Mouse (Mus musculus) adipocyte (in vitro differentiated cells): ENCODE measurements around the gene Ms4a18.
A peak's percentile ranks its signal among the peaks of the same experiment; 100 is the strongest.

Experiments
- DNase-seq: peaks from one replicate; pipeline ENCODE4 v3.0.0-alpha.2; 2016; ENCODE audit warnings: low spot score

Gene Ms4a18

GRCm38 (mm10) chr19:11017891-11018290 is at the start of gene Ms4a18:
Gene Ms4a18, minus strand, starts transcription at chr19:11018031.
- DNase-seq = no peak

- DNase-seq = no peak
Measured at GRCm38 (mm10) chr19:11065202-11065875, 47.5 kb upstream of the Ms4a18 start.

- DNase-seq = no peak
Measured at GRCm38 (mm10) chr19:11060900-11061299, 43.1 kb upstream of the Ms4a18 start.

GRCm38 (mm10) chr19:11059967-11060366 is 42.1 kb upstream of the Ms4a18 start:
- no peak for DNase-seq

GRCm38 (mm10) chr19:11055700-11056099 is 37.9 kb upstream of the Ms4a18 start:
- DNase-seq = peak; percentile 88

GRCm38 (mm10) chr19:11053277-11053676 is 35.4 kb upstream of the Ms4a18 start:
- peak; percentile 69 for DNase-seq

GRCm38 (mm10) chr19:11052877-11053276 is 35.0 kb upstream of the Ms4a18 start:
- no peak for DNase-seq

GRCm38 (mm10) chr19:11050286-11050685 is 32.5 kb upstream of the Ms4a18 start:
- peak; percentile 53 for DNase-seq

GRCm38 (mm10) chr19:11049426-11049825 is 31.6 kb upstream of the Ms4a18 start:
- DNase-seq = no peak

GRCm38 (mm10) chr19:11048503-11048902 is 30.7 kb upstream of the Ms4a18 start:
- DNase-seq = no peak

GRCm38 (mm10) chr19:11048009-11048408 is 30.2 kb upstream of the Ms4a18 start:
- no peak for DNase-seq

GRCm38 (mm10) chr19:11044996-11045711 is 27.3 kb upstream of the Ms4a18 start:
- DNase-seq = no peak

GRCm38 (mm10) chr19:11044671-11044995 is 26.8 kb upstream of the Ms4a18 start:
- no peak for DNase-seq

- peak; percentile 55 for DNase-seq
Measured at GRCm38 (mm10) chr19:11037570-11037969, 19.7 kb upstream of the Ms4a18 start.

GRCm38 (mm10) chr19:11022382-11022781 is 4.6 kb upstream of the Ms4a18 start:
- no peak for DNase-seq

GRCm38 (mm10) chr19:11017251-11017650 is 580 bp downstream of the Ms4a18 start:
- no peak for DNase-seq

- no peak for DNase-seq
Measured at GRCm38 (mm10) chr19:11015998-11016397, 1.8 kb downstream of the Ms4a18 start.

- no peak for DNase-seq
Measured at GRCm38 (mm10) chr19:11015468-11015867, 2.4 kb downstream of the Ms4a18 start.

- no peak for DNase-seq
Measured at GRCm38 (mm10) chr19:10993150-10993549, 24.7 kb downstream of the Ms4a18 start, which contains the start of gene Ms4a15. Gene Ms4a15, minus strand, starts transcription at chr19:10993250.

GRCm38 (mm10) chr19:10991911-10992310 is 25.9 kb downstream of the Ms4a18 start:
- no peak for DNase-seq

- no peak for DNase-seq
Measured at GRCm38 (mm10) chr19:10990751-10991150, 27.1 kb downstream of the Ms4a18 start.

- no peak for DNase-seq
Measured at GRCm38 (mm10) chr19:10988563-10988962, 29.3 kb downstream of the Ms4a18 start.

GRCm38 (mm10) chr19:10985889-10986288 is 31.9 kb downstream of the Ms4a18 start:
- no peak for DNase-seq

GRCm38 (mm10) chr19:10984551-10984950 is 33.3 kb downstream of the Ms4a18 start:
- DNase-seq = no peak
